Mouse (Mus musculus) kidney, adult 8-10 months (tissue): Measurements from ENCODE around the gene Chrd.

Source experiments
- DNase-seq, 2 experiments: peaks; one replicate each; pipeline ENCODE4 v3.0.0; 2022

Chrd gene

GRCm38 (mm10) chr16:20735651-20736050, 2.7 kb downstream of the Chrd start:
- DNase-seq, result no peak

DNA sequence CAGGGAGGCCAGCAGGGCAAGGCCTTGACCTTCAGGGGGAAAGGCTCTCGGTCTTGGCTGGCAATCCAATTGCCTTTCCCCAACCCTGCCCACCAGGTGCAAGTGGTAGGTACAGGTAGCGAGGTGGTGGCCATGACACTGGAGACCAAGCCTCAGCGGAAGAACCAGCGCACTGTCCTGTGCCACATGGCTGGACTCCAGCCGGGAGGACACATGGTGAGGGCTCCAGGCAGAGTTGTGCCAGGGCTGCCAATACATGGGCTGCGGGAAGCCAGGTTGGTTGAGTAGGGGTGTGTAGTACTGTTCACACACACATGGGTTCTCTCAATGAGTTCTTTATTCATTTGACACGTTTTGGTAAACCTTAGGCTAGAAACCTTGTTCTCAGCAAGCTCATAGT, 3.2 kb downstream of the Chrd start:
- no peak for DNase-seq

DNA sequence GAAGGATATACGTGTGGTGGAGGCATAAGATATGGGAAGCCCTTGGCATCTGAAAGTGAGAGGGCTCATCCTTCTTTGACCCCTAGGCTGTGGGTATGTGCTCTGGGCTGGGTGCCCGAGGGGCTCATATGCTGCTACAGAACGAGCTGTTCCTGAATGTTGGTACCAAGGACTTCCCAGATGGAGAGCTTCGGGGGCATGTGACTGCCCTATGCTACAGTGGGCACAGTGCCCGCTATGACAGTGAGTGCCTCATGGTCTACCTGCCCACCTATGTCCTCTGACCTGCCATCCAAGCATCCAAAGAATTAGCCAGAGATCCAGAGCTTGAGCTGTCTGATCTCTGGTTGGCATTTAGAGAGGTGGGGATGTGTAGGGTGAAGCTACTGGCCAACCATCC, 3.9 kb downstream of the Chrd start:
- DNase-seq, result no peak

DNA sequence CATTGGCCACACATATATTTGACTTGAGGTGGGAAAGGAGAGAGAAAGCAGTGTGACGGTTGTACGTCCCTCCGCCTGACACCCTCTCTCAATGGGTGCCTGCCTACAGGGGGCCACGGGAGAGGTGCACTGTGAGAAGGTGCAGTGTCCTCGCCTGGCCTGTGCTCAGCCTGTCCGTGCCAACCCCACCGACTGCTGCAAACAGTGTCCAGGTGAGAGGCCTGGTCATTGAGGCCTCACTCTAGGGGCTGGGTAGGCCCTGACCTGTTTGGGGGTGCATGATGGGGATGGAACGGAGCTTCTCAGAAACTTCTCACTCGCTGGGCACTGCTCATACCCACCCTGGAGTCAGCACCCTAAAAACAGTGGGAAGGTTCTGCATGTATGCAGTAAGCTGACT, 6.9 kb downstream of the Chrd start:
- no peak for DNase-seq

GRCm38 (mm10) chr16:20746641-20747040, 13.7 kb downstream of the Chrd start:
- DNase-seq, result no peak

DNA sequence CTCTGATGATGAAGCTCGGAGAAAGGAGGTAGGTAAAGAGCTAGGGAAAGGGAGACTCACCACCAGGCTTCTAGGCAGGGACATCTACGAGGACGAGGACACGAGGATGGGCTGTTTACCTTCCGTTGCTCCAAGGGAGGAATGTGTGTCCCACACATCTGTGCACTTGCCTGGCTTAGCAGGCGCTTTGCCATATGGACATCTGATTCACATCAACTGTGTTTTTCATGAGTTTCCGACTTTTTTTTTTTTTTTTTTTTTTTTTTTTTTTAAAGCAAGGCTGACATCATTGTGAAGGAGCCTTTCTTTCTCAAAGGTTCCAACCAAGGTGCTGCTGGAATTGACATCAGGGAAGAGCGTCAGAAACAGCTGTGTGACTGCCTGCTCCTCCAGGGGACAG, 17.6 kb downstream of the Chrd start:
- no peak for DNase-seq

DNA sequence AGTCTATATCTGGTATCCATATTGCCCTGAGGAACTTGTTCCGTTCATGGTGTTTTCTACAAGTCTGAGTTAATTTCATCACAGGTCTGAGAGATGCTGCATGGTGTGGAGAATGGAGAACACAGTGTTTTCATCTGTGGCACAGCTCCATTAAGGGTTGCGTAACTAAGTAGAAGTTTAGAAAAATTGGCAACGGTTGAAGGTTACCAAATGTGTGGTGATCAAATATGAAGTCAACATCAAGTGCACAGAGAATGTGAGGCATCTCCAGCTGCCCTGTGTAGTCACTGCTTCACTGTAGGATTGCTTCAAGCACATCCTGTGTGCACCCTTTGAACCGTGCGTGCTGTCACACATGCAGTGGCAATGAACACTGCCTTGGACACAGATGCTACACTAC, 23.1 kb downstream of the Chrd start:
- no peak for DNase-seq

DNA sequence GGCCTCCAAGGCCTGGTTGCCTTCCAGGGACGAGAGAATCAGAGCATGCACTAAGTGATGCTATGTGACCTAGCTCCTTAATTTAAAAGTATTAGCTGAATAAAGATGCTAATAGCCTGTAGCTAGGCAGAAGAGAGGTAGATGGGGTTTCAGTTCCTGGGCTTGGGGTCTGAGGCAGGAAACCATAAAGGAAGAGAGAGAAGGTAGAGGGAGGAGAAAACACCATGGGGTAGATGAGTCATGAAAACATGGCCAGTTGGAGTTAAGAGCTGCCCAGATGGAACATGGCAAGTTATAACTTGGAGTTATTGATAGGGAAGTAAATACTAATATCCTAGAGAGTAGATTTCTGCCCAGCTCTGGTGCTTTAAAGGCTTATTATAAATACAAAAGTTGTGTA, 24.5 kb downstream of the Chrd start:
- no peak for DNase-seq

- DNase-seq, result peak; percentile 15 to 58
Measured at GRCm38 (mm10) chr16:20761681-20762080, 28.8 kb downstream of the Chrd start.

GRCm38 (mm10) chr16:20765244-20765643, 32.3 kb downstream of the Chrd start:
- peak; percentile 13 to 60 for DNase-seq

DNA sequence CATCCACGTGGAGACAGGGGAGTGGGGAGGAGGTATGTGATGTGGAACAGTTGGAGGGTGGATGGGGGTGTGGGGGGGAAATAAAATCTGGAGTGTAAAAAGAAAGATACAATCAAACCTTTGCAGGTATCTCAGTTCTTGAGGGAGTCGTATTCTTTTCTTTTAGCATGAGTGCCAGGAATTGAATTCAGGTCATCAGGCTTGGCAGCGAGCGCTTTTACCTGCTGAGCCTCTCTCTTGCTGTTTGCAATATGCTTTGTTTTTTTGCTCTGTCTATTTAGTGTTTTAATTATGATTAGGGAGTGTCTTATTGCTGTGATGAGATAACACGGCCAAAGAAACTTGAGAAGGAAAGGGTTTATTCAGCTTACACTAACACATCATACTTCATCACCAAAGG, 42.1 kb downstream of the Chrd start:
- DNase-seq, result no peak

- no peak for DNase-seq
Measured at GRCm38 (mm10) chr16:20779846-20780245, 46.9 kb downstream of the Chrd start.

DNA sequence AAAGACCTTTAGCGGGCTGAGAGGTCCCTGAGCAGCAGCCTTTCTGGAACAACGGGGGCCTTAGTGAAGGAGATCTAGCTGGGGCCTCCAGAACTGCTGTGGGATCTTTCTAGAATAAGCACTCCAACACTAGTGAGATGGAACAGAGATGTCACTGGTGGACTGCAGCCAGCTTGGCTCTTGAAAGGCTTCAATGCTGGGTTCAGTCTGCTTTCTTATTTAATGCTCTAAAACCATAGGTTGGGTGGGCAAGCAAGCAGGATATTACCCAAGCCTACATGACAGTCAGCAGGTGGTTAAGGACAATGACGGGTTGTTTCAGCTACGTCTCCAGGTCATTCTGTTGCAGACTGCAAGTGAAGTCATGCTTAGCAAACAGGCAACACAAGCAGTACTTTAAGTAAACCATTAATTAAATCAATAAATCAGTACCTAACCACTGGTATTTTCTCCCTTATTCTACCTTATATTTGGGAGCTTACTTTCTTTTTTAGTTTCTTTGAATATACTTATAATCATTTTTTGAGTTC, 48.2 kb downstream of the Chrd start:
- peak in 1 of 2 experiments; percentile 50 for DNase-seq

GRCm38 (mm10) chr16:20783891-20784290, 51.0 kb downstream of the Chrd start:
- peak in 1 of 2 experiments; percentile 31 for DNase-seq

GRCm38 (mm10) chr16:20784754-20785153, 51.8 kb downstream of the Chrd start:
- no peak for DNase-seq

- no peak for DNase-seq
Measured at GRCm38 (mm10) chr16:20786556-20786955, 53.6 kb downstream of the Chrd start.

DNA sequence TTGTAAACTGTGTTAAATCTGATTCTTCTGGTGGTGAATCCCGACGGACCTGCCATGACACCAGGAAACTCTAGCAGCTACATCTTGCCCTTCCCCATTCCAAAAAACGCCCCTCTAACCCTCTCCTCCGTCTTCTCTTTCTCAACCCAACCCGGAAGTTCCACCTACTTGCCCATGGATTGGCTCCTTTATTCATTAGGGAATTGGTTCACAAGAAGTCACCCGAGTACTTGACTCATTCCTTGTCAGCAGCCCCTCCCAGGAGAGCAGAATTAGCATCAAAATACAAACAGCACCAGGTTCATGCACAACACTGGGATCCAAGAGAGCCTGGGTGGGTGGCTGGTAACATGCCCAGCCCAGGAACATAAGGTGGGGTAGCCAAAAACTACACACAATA, 58.9 kb downstream of the Chrd start:
- DNase-seq, result no peak
